ENCODE assay signal across 8 mouse cellular contexts in genomic region chr19:7279114-7279513, GRCm38 (mm10). TPM values are rescaled to one million over a fixed set of nuclear protein-coding genes. Genes with fewer than 3 reads are reported as not detected.
A peak's percentile ranks its signal among the peaks of the same experiment; 100 is the strongest.
DNase-seq lines count a peak whose midpoint lies in the region; ATAC-seq lines count a peak whose summit lies in the region.

No protein-coding gene starts in this region.

- H3K4me2 ChIP-seq in heart, embryonic 13.5 days: no peak overlapping the region
- H3K4me2 ChIP-seq in kidney, embryonic 16.5 days (replicated peaks; ENCODE audit: low read depth, low read length): no peak overlapping the region

- H3K4me3 ChIP-seq in heart, embryonic 13.5 days: no peak overlapping the region
- no peak overlapping the region for H3K4me3 ChIP-seq in kidney, embryonic 16.5 days (ENCODE audit: low read length)

- H3K9me3 ChIP-seq in heart, embryonic 13.5 days: no peaks in the 10 kb centered on the region
- no peaks in the 10 kb centered on the region for H3K9me3 ChIP-seq in kidney, embryonic 16.5 days (ENCODE audit: low read length)

- H3K27me3 ChIP-seq in heart, embryonic 13.5 days (replicated peaks): no peaks in the 10 kb centered on the region
- H3K27me3 ChIP-seq in kidney, embryonic 16.5 days (ENCODE audit: insufficient read depth, low read length): no peaks in the 10 kb centered on the region

- peak overlapping the region; percentile 44; the same call in 1 of the 2 replicates for H3K9ac ChIP-seq in heart, embryonic 13.5 days
- no peak overlapping the region for H3K9ac ChIP-seq in kidney, embryonic 16.5 days (replicated peaks; ENCODE audit: low read length)

- H3K4me1 ChIP-seq in heart, embryonic 13.5 days: peaks cover 43% of the 10 kb centered on the region
- H3K4me1 ChIP-seq in kidney, embryonic 16.5 days (ENCODE audit: insufficient read depth, low read length): peaks cover 10% of the 10 kb centered on the region; the same call in 1 of the 2 replicates

- no peak for ATAC-seq in heart, embryonic 13.5 days (ENCODE audit: extremely low read depth, insufficient number of reproducible peaks, low FRiP score, low TSS enrichment)
- peak; percentile 28 for ATAC-seq in kidney, embryonic 16.5 days (ENCODE audit: low FRiP score, low TSS enrichment)

- peak; percentile 23 for DNase-seq in right cerebral cortex, postnatal 25 days
- DNase-seq in right cerebral cortex, adult 18-20 months: no peak
- peak; percentile 80 for DNase-seq in embryo, embryonic 10.5 days (ENCODE audit: low spot score)
- DNase-seq in lung, postnatal 4 days: peak; percentile 71 to 72
- peak; percentile 64 for DNase-seq in testis, postnatal 10 days (ENCODE audit: low spot score)
- DNase-seq in layer of hippocampus, adult 9-11 months: no peak

- no peak overlapping the region for H3K27ac ChIP-seq in heart, embryonic 13.5 days (replicated peaks)
- H3K27ac ChIP-seq in kidney, embryonic 16.5 days (ENCODE audit: low read length): no peak overlapping the region

- WGBS in heart, embryonic 13.5 days: 40% methylated on average over 6 of the region's 6 CpGs
- WGBS in kidney, embryonic 16.5 days: 28% methylated on average over 6 of the region's 6 CpGs

- peaks cover 99% of the 10 kb centered on the region for H3K36me3 ChIP-seq in heart, embryonic 13.5 days
- H3K36me3 ChIP-seq in kidney, embryonic 16.5 days (ENCODE audit: insufficient read depth, low read length): peaks cover 60% of the 10 kb centered on the region

RNA-seq across cellular contexts. Expression of gene Rcor2, which starts 12.0 kb away (rescaled TPM):
- 12.7 and 16.5 TPM in 2 replicates for polyA plus RNA-seq in heart, embryonic 13.5 days (2015; fragmentation: Nextera tagmentation; extraction: Ambion mirVana)
- polyA plus RNA-seq in kidney, embryonic 16.5 days (2015; fragmentation: Nextera tagmentation; extraction: Ambion mirVana): 8.7 and 10.8 TPM in 2 replicates

RNA-seq across cellular contexts. Expression of gene Naa40, which starts 38.1 kb away (rescaled TPM):
- polyA plus RNA-seq in heart, embryonic 13.5 days (2015; fragmentation: Nextera tagmentation; extraction: Ambion mirVana): 51.0 and 52.1 TPM in 2 replicates
- 81.4 and 88.0 TPM in 2 replicates for polyA plus RNA-seq in kidney, embryonic 16.5 days (2015; fragmentation: Nextera tagmentation; extraction: Ambion mirVana)

Comparison
In these comparisons a context has a peak if more than half of its experiments do, and no peak if none do; other contexts are left out.
1. DNase-seq: peak in right cerebral cortex, postnatal 25 days (single experiment), embryo, embryonic 10.5 days (single experiment), lung, postnatal 4 days (2 of 2) and testis, postnatal 10 days (single experiment); none in right cerebral cortex, adult 18-20 months (single experiment) and layer of hippocampus, adult 9-11 months (single experiment).